Mouse (Mus musculus) brown adipose tissue, adult 24 weeks (tissue): Measurements from ENCODE around the gene Ppargc1a. TPM values are rescaled to one million over a fixed set of nuclear protein-coding genes. Genes with fewer than 3 reads are reported as not detected.

Experiments
- H3K27ac ChIP-seq: fragments of 200-500 bp; replicated peaks from 2 replicates; pipeline ENCODE4 v1.5.1; 2012; ENCODE audit warnings: low read depth, mild to moderate bottlenecking, low read length
- H3K4me1 ChIP-seq: fragments of 200-500 bp; 2 replicates; pipeline ENCODE4 v1.6.1; 2012; ENCODE audit warnings: low read length, mixed read lengths; ENCODE audit not compliant: control insufficient read depth, insufficient read depth, insufficient read length
- H3K4me3 ChIP-seq: fragments of 200-500 bp; 2 replicates; pipeline ENCODE4 v1.5.1; 2012; ENCODE audit warnings: low read depth, mild to moderate bottlenecking, low read length, moderate library complexity; ENCODE audit not compliant: insufficient read depth
- polyA plus RNA-seq: library from polyadenylated mRNA; stranded (reverse); fragments of >200 nt; gene quantifications from 2 replicates; pipeline ENCODE4 v1.2.4, GENCODE M21; 2012; ENCODE audit not compliant: missing spikeins, insufficient read depth, insufficient read length

The Ppargc1a gene
- polyA plus RNA-seq, 1 experiment = 19.8 TPM

DNA sequence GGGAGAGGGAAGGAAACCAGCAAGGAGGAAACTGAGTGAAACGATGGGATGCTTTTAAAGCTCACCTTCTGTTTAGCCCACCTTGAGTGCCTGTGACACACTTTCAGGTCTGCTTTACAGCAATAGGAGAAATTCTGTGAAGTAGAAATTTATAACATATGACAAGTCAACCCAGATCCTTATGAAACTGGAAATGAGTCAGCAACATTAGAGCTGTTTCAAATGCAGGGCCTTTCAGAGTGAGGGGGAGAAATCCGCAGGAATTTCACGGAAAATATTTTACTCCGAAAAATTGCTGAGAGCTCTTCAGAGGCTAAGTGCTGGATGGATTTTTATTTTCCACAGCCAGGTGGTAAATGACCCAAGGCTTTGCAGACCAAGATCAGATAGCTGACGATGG is 133.6 kb downstream of the Ppargc1a start:
- Histone ChIP-seq H3K4me3 (no peak overlapping the region), H3K4me1 (0 out of 2 replicates have a peak, but pooled peaks cover 2% of the 10 kb centered on the region), H3K27ac (no peak overlapping the region)

DNA sequence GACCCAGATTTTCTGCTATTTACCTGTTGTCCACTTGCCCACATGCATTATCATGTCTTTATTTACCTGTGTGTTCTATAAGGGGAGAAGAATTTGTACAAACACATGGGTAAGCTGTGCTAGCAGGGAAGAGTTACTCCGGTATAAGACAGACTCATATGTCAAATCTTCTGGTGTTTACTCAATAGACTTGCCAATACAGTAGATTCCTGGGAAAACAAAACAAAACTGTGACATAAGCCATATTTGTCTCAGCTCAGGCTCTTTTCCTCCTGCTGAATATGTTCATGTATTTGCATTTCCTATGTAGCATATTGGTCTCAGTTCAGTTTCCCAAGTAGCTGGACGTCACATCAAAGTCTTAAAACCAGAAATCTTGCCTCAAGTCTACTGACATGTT is 135.0 kb downstream of the Ppargc1a start:
- H3K4me3 ChIP-seq = no peak overlapping the region
- H3K4me1 ChIP-seq = 0 out of 2 replicates have a peak, but pooled peaks cover 2% of the 10 kb centered on the region
- H3K27ac ChIP-seq = no peak overlapping the region

DNA sequence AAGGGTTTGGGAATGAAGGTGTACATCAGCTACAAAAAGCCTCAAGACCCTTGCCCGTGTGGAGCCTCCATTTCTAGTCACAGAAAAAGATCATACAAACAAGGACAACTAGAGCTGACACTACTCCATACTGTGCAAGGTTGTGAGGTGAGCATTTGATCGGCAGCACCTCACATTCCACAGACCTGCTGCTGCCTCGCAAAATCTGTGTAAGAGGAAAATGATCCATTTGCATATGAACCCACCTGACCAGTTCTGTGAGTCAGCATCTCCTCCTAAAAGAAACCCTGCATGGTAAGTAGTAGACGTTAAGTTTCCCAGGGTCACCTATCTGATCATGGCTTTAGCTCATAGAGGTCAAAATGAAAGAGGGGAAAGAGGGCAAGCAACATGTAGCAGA is 135.5 kb downstream of the Ppargc1a start:
- Histone ChIP-seq H3K27ac (no peak overlapping the region), H3K4me1 (0 out of 2 replicates have a peak, but pooled peaks cover 2% of the 10 kb centered on the region)

DNA sequence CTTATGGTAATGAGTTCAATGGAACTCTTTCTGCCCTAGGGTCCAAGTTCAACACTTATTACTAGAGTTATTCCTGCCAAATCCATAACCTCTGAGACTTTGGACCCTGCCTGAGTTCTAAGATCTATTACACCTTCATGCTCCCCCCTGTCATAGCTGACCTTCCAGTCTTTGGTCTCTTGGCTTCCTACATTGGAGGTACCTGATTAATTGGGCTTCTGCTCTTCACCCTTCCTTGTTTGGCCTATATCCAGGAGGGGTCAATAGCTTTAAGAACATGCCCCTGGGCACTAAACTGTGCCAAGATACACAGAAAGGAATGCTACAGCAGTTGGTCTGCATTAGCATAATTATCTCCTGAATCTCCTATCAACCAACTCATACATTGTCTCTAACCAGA is 141.1 kb downstream of the Ppargc1a start:
- no peak overlapping the region for H3K27ac ChIP-seq
- H3K4me1 ChIP-seq = no peaks in the 10 kb centered on the region
- no peak overlapping the region for H3K4me3 ChIP-seq

More for the DNA sequence above, 135.5 kb downstream of the Ppargc1a start:
- H3K4me3 ChIP-seq = no peak overlapping the region

DNA sequence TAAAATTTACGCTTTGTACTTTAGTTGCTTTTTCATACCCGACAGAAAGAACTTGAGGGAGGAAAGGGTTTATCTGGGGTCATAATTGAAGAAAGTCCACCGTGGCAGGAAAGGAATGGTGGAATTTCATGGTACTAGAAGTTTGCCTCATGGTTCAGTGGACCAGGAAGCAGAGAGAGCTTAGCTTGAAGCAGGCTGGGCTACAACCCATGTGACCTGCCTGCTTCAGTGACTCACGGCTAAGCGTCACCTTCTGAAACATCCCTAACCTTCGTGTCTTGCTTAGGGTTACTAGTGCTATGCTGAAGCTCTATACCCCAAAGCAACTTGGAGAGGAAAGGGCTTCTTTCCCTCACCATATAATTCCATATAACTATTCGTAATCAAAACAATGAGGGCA is 151.1 kb downstream of the Ppargc1a start:
- no peak overlapping the region for H3K4me3 ChIP-seq
- H3K27ac ChIP-seq = no peak overlapping the region
- H3K4me1 ChIP-seq = no peaks in the 10 kb centered on the region

DNA sequence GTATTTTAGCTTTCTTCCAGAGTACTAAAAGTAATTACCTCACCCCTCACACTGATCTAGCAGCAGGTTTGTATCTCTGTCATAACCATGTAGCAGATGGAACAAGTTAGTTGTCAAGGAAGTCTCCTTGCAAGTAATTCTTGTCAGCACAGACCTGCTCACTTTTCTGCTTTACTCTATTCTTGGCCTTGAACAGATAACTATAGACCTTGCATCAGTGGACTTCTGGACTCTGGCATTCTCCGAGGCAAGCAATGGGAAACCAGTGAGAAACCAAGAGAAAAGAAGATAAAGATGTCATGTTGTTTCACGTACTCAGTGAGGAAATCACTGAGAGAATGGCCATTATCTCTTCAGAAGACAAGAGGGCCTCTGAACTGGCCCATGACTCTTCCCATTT is 152.1 kb downstream of the Ppargc1a start:
- H3K4me1 ChIP-seq = no peaks in the 10 kb centered on the region
- H3K27ac ChIP-seq = no peak overlapping the region
- no peak overlapping the region for H3K4me3 ChIP-seq

DNA sequence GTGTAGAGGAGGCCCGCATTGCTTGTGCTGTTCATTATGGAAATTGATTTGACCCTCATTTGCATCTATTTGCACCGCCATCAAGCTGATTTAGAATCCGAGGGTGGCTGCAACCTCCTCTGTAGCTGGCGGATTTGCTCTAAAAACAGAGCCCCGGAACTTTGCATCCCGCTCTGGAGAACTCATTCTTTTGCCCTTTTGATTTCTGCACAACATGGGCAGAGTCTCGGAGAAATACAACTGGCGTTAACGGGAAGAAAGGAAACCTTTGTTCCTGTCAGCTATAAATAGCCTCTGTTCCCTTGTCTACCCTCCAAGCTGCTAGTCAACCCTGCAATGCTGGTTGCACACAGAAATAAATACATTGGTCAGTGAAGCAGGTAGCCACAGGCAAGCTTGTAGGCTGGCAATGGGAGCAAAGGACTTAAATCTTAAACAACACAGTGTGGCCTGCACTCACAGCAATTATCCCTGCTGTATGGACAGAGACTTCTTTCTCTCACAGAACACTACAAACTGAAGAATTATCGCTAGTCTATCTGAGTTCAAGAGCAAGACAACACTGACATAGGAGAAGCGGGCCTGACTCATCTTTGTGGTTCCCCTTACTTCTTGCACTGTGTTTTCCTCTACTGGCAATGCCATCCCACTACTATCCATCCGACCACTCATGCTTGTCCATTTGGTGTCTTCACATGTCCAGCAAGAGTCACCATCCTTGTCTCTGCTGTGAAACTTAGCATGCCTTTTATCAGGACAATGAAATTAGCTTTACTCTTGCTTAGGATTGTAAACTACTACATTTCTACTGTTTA is 155.0 kb downstream of the Ppargc1a start:
- no peak overlapping the region for H3K27ac ChIP-seq
- H3K4me3 ChIP-seq = no peak overlapping the region
- no peaks in the 10 kb centered on the region for H3K4me1 ChIP-seq

DNA sequence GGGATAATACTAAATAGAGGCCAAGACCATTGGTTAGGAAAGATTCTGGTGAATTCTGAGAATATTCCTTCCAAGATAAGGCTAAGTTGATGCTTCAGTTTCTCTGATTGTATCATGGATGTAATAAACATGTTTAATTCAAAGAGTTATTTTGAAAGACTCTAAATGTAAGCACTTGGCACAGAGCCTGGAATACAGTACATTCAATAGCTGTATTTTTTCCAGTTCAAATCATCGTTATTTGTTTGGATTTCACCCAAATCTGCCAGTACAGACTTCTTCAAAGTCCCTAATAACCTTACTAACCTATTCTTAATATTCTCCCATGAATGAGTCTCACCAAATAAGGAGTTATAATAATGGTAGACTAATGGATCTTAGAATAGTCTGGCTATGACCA is 157.5 kb downstream of the Ppargc1a start:
- no peak overlapping the region for H3K27ac ChIP-seq
- H3K4me1 ChIP-seq = no peaks in the 10 kb centered on the region
- H3K4me3 ChIP-seq = no peak overlapping the region

DNA sequence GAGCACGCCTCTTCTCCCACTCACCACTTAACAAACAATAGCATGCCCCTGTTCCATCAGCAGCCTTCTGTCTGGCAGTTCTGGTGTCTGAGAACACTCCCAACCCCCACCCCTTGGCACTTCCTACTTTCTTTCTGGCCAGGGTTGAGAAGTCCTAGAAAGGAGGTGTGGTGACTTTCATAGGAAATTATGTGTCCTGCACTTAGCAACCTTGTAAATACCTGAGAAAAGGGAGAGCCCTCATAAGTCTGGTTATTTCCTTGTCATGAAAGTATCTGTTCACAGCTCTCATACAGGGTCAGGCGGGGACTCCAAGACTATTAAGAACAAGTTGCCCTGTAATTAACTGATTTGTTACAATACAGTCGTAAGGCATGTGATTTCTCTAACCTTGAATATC is 161.1 kb downstream of the Ppargc1a start:
- Histone ChIP-seq H3K4me3 (no peak overlapping the region), H3K27ac (no peak overlapping the region), H3K4me1 (no peaks in the 10 kb centered on the region)
